Mouse (Mus musculus) erythroblast, adult 5-6 weeks (primary cell): ENCODE measurements at regions not wholly inside any gene's neighbourhood (a gene's known extent, or its start where the extent isn't known, plus 50 kb on each side); places are given as distances from the start of the nearest gene placed in this dataset.

Experiments used
- ATAC-seq: replicated peaks from 2 replicates; pipeline ENCODE4 v1.8.0; 2016; ENCODE audit warnings: moderate number of reproducible peaks, mild to moderate bottlenecking, moderate TSS enrichment, inconsistent platforms; ENCODE audit not compliant: poor library complexity, low FRiP score, severe bottlenecking

GRCm38 (mm10) chr14:62159690-62160089, 132.7 kb upstream of the Rnaseh2b start:
- no peak for ATAC-seq

DNA sequence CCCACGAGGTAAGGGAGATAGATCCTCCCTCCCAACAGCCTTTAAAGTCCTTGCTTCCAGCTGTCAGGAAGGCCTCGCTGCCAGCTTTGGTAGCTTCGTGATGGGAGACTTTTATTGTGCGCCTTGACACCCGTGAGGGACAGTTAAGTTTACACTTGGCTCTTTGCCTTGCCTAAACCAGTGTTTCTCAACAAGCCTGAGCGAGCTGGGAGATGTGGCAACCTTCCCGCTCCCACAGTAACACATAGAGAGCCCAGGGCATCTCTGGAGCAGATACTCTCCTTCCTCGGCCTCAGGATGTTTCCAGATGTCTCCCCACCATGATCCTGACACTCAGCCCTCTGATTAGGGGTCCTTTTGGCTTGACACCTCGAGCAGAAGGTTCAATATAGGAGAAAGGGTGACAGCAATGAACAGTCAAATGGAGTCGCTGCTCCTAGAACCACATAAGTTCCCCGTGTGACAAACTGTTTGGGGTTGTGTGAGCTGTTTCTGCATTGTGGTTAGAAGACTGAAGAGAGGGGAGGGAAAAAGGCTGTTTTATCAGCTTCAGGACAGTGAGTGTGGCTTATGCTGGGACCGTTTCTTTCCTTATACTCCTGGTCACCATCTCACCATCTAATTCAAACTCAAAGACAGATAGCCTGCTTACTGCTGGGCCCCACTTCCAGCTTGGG, 129.1 kb upstream of the Rnaseh2b start:
- no peak for ATAC-seq

DNA sequence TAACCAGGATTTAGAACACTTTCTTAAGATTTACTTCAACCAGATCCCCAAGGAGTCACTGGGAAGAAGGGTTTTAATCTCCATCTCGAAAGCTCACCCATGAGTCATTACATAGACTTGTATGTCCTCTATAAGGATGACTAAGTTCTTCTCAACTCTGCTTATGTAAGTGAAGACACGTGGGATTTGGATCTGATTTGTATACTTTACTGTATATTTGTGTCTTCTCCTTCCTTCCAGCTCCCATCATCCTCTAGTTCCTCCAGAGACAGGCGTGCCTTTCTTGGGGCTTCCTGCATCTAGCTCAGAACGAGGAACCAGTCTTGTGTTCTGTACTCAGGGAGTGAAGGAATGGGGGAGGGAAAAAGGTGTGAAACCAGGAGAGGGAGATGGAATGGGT, 127.5 kb upstream of the Rnaseh2b start:
- ATAC-seq, result no peak

DNA sequence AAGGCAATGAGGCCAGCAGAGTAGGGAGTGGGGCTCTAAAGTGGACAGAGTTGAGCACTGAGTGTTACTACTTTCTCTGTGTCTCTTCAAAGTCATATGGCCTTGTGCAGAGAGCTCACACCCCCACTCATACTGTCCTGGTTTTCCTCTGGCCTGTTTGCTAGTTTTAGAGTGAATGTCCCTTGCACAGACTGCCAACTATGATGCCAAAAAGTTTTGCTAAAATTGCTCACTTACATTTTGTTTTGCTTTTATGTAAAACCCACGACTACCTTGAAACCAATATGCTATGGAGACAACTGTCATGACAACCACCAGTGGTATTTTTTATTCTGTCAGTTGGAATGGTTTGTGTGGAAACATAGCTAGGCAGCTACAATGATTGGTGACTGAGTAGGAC, 126.4 kb upstream of the Rnaseh2b start:
- no peak for ATAC-seq

- ATAC-seq, result no peak
Measured at GRCm38 (mm10) chr14:62166596-62166995, 125.8 kb upstream of the Rnaseh2b start.

GRCm38 (mm10) chr14:62167090-62167489, 125.3 kb upstream of the Rnaseh2b start:
- no peak for ATAC-seq

GRCm38 (mm10) chr14:62168711-62169110, 123.7 kb upstream of the Rnaseh2b start:
- ATAC-seq, result no peak

GRCm38 (mm10) chr14:62170385-62170784, 122.0 kb upstream of the Rnaseh2b start:
- no peak for ATAC-seq

DNA sequence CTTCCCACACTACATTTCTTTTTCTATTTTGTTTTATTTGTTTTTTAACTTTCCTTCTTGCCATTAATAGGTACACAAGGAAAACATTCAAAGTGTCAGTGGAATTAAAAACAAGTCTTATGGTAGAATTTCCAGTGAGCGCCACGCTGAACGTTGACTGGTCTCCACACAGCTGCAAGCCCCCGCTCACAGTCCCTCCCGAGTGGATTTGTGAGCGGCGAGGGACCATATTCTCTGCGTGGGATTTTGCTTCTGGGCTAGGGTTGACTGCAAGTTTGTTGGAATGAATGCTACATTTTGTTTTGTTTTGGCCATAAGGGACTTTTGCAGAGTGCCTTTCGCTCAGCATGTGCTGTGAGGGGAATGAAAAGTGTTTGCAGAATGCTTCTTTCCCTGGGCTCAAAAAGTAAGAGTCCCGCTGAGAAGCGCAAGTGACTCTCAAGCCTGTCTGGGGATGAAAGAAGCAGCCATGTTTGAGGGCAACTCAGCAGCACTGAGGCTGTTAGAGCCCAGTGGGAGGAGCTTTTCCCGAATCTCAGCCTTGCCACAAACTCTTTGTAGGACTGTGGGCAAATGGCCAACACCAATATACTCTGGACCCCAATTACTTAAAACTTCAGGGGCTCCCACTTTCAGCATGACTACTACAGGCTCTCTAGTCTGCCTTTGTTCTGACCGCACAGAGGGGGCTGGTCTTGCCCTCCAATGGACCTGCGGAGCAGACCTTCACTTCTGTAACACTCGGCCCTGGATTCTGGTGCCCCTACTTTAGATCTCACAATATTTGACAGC, 120.9 kb upstream of the Rnaseh2b start:
- no peak for ATAC-seq

GRCm38 (mm10) chr14:62173835-62174530, 118.4 kb upstream of the Rnaseh2b start:
- no peak for ATAC-seq

DNA sequence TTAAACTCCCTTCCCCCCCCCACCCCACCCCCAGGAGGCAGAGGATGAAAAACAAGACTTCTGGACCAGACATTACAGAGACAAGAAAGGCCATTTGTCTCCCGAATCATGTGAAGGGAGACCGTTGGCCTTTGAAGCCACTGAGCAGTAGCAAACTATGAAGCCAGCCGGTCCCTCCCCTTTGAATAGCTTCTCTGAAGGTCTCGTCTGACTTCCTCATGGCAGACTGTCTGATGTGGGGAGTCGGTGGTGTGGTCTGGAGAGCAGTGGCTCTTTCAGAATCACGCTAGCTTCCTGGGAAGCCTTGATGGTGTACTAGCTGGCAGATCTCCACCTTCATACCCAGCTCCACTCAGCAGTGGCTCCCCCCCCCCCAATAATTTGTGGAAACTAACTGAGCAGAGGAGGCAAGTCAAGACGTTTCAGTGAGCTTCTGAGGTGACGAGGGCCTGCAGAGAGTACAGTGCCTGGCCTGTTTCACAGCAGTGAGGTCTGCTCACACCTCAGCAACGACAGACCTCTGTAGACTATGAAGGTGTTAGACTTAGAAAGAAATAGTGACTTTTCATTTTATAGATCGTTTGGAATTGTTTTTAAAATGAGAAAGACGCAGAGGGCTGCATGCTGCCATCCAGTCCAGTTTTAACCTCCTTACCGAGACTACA, 116.9 kb upstream of the Rnaseh2b start:
- no peak for ATAC-seq

GRCm38 (mm10) chr14:62177509-62177908, 114.9 kb upstream of the Rnaseh2b start:
- no peak for ATAC-seq

- no peak for ATAC-seq
Measured at GRCm38 (mm10) chr14:62187360-62187759, 105.0 kb upstream of the Rnaseh2b start.

DNA sequence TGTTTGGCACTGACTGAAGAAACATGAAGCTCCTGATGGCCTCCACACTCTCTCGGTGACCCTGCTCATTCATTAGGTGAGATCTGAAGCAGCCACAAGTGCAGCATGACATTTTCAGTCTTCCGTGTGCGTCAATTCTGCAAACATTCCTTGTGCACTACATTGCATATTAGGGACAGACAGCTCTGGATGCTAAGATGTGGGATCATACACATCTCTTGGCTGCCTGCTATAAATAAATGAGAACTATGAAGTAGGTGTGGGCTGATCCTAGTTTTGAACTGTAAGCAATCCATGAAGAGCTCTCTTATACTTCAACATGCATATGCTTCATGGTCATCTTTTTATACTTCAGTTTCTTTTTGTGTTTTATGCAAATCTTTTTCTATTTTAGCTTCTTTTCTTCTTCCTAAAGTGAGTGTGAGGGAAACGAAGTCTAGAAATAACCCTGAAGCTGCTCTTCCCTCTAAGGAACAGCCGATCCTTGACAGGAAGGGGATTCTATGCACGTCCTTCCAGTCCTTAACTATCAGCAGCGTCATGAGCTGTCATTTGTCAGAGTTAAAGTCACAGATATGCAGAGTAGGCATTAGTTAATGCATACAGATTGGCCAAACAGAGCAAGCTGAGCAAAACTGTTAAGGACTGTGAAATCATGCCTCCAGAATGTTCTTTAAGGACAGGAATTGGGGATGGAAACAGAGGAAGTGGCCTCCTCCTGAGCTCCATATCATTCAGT, 104.1 kb upstream of the Rnaseh2b start:
- ATAC-seq, result no peak

- no peak for ATAC-seq
Measured at GRCm38 (mm10) chr14:62191624-62192023, 100.8 kb upstream of the Rnaseh2b start.

DNA sequence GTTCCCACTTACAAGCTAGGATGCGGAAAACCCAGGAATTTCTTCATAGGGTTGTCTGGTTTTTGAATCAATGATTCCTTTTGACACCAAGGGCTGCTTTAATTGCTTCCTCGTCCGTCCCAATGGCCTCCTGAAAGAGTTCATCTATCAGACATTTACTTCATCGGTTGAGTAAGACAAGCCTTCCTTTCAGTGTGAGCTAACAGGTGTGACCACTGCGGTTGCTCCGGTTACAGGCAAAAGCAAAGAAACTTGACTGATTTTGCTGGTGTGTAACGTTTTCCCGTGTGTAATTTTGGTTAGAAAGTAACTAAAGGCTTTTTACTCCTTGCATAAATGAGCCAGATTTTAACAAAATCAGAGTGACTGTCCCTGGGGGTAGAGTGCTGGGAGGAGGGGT, 99.6 kb upstream of the Rnaseh2b start:
- ATAC-seq, result no peak

- ATAC-seq, result no peak
Measured at GRCm38 (mm10) chr14:62193371-62193770, 99.0 kb upstream of the Rnaseh2b start.

DNA sequence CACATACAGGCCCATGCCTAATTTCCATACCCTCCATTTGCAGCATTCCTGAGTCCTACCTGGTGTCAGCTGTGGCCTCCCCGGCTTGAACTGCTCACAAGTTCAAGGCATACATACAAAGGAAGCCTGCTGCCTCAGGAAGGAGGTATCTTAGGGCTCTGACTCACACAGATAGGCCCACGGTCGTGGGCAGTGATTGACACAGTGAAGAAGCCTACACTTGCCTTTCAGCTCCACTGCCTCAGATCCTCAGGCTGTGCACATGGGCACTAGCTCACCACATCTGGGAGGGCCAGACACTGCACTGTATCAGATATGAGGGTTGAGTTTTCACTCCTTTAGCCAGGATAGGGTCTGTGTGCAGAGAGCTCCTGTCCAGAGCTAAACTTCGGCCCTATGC, 95.6 kb upstream of the Rnaseh2b start:
- no peak for ATAC-seq

DNA sequence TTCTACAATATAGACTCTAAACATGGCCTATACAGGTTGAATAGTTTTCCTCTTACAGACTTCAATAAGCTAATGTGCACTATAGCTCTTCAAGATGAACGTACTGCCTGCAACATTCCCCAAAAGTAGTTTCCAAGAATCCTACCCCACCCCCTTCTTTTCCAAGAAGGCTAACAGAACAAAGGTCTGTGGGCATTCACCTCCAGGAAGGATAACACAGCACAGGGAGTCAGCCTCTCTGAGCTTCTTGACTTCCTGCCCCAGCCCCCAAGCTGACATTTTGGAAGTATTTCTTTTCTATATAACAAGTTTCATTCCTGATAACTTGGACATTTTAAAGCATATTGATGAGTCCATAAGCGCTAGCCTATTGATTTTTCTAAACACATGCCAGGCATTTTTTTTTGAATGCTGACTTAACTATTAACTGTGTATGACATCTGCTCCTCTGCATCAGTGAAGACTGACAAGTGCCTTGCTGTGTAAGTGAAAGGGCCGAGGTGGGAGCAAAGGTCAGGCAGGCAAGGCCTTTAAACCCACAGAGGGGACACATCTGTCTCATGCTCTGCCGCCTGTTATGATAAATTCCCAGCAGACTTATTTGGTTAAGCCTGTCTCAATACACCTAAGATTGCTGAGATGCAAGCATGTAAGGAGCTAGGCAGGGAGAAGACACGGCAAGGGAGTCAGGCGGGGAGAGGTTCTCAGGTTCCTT, 93.8 kb upstream of the Rnaseh2b start:
- ATAC-seq, result no peak
